Mouse (Mus musculus) C2C12 (cell line): ENCODE data around the gene Pms2.

Experiments used
- CEBPB ChIP-seq: IDR thresholded peaks from one replicate; pipeline ENCODE4 v1.6.1; 2011; ENCODE audit warnings: low read depth, mild to moderate bottlenecking, control low read depth, moderate library complexity
- CTCF ChIP-seq: IDR thresholded peaks from one replicate; pipeline ENCODE4 v1.5.1; 2011; ENCODE audit not compliant: control insufficient read depth, insufficient read depth, insufficient read length
- MAX ChIP-seq: IDR thresholded peaks from one replicate; pipeline ENCODE4 v1.6.1; 2011; ENCODE audit warnings: mild to moderate bottlenecking, control low read depth
- MYOD1 ChIP-seq: IDR thresholded peaks from one replicate; pipeline ENCODE4 v1.6.1; 2011; ENCODE audit warnings: low read depth; ENCODE audit not compliant: control insufficient read depth, insufficient read length
- MYOG ChIP-seq: IDR thresholded peaks from one replicate; pipeline ENCODE4 v1.6.1; 2011; ENCODE audit not compliant: control insufficient read depth, insufficient read length; ENCODE audit errors: extremely low read depth
- USF1 ChIP-seq: IDR thresholded peaks from one replicate; pipeline ENCODE4 v1.6.1; 2011; ENCODE audit warnings: low read depth, mild to moderate bottlenecking, control low read depth, moderate library complexity

GRCm38 (mm10) chr5:143965586-143966345, 56.0 kb downstream of the Pms2 start:
- TF ChIP-seq CTCF (no peak), USF1 (no peak), MYOG (no peak), CEBPB (no peak), MAX (no peak), MYOD1 (peak; percentile 43)
